Mouse (Mus musculus) left cerebral cortex, adult 9 months (tissue): ENCODE data around the gene Olfr279.

Experiments
- DNase-seq, 2 experiments: peaks; one replicate each; pipeline ENCODE4 v3.0.0; 2022; ENCODE audit warnings: low spot score in 2 of 2

The Olfr279 gene

GRCm38 (mm10) chr15:98492102-98492501, at the start of gene Olfr279:
TSS of gene Olfr279 (plus strand) at chr15:98492402.
- no peak for DNase-seq

GRCm38 (mm10) chr15:98444561-98444960, 47.6 kb upstream of the Olfr279 start:
- no peak for DNase-seq

- no peak for DNase-seq
Measured at GRCm38 (mm10) chr15:98448521-98448920, 43.7 kb upstream of the Olfr279 start.

GRCm38 (mm10) chr15:98452288-98452687, 39.9 kb upstream of the Olfr279 start, which contains the start of gene Olfr281:
TSS of gene Olfr281 (plus strand) at chr15:98452588.
- DNase-seq, result no peak

- no peak for DNase-seq
Measured at GRCm38 (mm10) chr15:98469596-98469995, 22.6 kb upstream of the Olfr279 start, which contains the start of gene OR5BS1P. TSS of gene OR5BS1P (plus strand) at chr15:98469896.

GRCm38 (mm10) chr15:98471539-98471938, 20.7 kb upstream of the Olfr279 start:
- DNase-seq, result no peak

- DNase-seq, result no peak
Measured at GRCm38 (mm10) chr15:98474958-98475357, 17.2 kb upstream of the Olfr279 start.

- peak in 1 of 2 experiments; percentile 9 for DNase-seq
Measured at GRCm38 (mm10) chr15:98475382-98475781, 16.8 kb upstream of the Olfr279 start.

- DNase-seq, result no peak
Measured at GRCm38 (mm10) chr15:98476281-98476680, 15.9 kb upstream of the Olfr279 start.

GRCm38 (mm10) chr15:98479568-98480102, 12.6 kb upstream of the Olfr279 start:
- DNase-seq, result no peak

GRCm38 (mm10) chr15:98482701-98483100, 9.5 kb upstream of the Olfr279 start, which contains the start of gene Lalba:
TSS of gene Lalba (minus strand) at chr15:98482721.
- DNase-seq, result no peak

- no peak for DNase-seq
Measured at GRCm38 (mm10) chr15:98483907-98484886, 8.0 kb upstream of the Olfr279 start.

- no peak for DNase-seq
Measured at GRCm38 (mm10) chr15:98486433-98487021, 5.7 kb upstream of the Olfr279 start.

GRCm38 (mm10) chr15:98491332-98491731, 870 bp upstream of the Olfr279 start:
- no peak for DNase-seq

GRCm38 (mm10) chr15:98497631-98498030, 5.4 kb downstream of the Olfr279 start:
- no peak for DNase-seq

- no peak for DNase-seq
Measured at GRCm38 (mm10) chr15:98503317-98503716, 11.1 kb downstream of the Olfr279 start.

- DNase-seq, result peak in 1 of 2 experiments; percentile 70
Measured at GRCm38 (mm10) chr15:98504514-98504913, 12.3 kb downstream of the Olfr279 start.

- DNase-seq, result no peak
Measured at GRCm38 (mm10) chr15:98506253-98506957, 14.2 kb downstream of the Olfr279 start.

GRCm38 (mm10) chr15:98507321-98507720, 15.1 kb downstream of the Olfr279 start:
- no peak for DNase-seq

GRCm38 (mm10) chr15:98509387-98509786, 17.2 kb downstream of the Olfr279 start:
- no peak for DNase-seq
